Mouse (Mus musculus) adrenal gland, adult 18-20 months (tissue): ENCODE data around the gene Pskh1. TPM values are rescaled to one million over a fixed set of nuclear protein-coding genes. Genes with fewer than 3 reads are reported as not detected.
A peak's percentile ranks its signal among the peaks of the same experiment; 100 is the strongest.

Experiments
- DNase-seq, 2 experiments: peaks; one replicate each; pipeline ENCODE4 v3.0.0; 2021 to 2022; ENCODE audit warnings: low spot score in 2 of 2
- total RNA-seq, 2 experiments: library from RNA; stranded (reverse); gene quantifications; 1 replicate in 1 of 2; 2 replicates in 1 of 2; pipeline ENCODE4 v1.2.3; 2021

Pskh1 gene
- total RNA-seq, 2 experiments from 2014 or later, result 25.8 to 30.0 TPM

DNA sequence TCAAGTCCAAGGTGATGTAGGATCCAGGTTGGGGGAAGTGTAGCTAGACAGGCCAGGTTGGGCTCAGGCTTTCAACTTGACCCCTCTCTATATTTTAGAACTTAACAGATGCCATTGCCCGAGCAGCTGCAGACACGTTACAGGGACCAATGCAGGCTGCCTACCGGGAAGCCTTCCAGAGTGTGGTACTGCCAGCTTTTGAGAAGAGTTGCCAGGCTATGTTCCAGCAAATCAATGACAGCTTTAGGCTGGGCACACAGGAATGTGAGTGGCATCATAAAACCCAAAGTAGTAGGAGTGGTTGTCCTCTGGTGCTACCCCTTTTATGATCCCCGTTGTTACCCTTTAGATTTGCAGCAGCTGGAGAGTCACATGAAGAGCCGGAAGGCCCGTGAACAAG is 9.4 kb upstream of the Pskh1 start:
- DNase-seq, result no peak

DNA sequence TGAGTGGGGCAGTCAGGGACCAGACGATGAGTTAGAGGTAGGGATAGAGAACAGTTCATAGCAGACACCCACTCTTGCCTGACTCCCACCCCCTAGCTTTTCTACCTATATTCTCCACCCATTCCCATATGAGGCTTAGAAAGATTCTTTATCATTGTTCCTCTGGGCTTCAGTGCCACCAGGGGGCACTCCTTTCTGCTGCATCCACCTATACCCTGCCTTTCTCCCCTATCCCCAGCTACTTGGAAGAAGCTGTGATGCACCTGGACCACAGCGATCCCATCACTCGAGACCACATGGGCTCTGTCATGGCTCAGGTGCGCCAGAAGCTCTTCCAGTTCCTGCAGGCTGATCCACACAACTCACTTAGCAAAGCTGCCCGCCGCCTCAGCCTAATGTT is 7.8 kb upstream of the Pskh1 start:
- DNase-seq, result no peak

DNA sequence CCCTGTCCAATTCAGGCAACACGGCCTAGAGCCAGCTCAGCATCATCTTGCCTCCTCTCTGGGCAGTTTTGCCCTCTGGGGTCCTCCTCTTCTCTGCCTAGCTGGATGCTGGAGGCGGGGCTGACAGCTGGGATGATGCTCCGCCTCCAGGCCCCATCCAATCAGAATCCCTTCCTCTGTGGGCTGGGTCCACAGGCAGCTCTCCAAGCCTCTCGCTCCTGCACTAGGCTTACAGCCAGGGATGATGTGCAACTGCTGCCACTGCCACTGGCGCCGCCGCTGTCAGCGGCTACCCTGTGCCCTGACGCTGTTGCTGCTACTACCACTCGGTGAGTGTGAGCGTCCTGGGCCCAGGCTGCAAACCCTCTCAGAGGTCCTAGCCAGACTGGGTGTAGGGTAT is 6.9 kb upstream of the Pskh1 start, which contains the start of gene Nrn1l:
Gene Nrn1l (plus strand): TSS at position 229 of the 400 bp plus-strand sequence.
- DNase-seq, result peak; percentile 42 to 46

DNA sequence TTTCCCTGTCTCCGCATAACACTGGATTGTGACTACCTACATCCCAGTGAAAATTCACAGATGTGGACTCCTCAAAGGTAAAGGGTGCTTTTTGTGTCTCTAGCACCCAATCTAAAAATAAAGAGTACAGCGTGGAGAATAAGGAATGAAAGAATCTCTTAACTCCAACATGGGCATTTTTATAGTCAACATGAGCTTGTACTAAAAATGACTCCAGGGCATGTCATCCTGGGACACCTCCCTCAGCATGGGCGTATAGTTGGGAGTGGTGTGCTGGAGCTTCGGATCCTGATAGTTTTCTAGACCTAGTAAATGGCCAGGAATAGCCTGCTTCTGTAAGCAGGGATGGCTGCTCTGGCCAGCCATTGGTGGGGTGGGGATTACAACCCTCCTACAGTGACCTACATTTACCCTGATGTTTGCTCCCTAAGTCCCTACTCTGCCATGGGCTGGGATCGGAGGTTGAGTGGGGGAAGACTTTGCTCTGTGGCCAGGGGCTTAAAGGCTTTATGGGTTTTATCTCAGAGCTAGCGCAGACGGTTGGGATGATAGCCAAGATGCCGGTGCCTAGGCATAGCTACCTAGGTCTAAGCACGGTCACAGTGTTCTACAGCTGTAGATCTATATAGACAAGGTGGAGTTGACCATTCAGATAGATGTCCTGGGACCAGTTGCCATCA is 2.3 kb upstream of the Pskh1 start:
- DNase-seq, result no peak

DNA sequence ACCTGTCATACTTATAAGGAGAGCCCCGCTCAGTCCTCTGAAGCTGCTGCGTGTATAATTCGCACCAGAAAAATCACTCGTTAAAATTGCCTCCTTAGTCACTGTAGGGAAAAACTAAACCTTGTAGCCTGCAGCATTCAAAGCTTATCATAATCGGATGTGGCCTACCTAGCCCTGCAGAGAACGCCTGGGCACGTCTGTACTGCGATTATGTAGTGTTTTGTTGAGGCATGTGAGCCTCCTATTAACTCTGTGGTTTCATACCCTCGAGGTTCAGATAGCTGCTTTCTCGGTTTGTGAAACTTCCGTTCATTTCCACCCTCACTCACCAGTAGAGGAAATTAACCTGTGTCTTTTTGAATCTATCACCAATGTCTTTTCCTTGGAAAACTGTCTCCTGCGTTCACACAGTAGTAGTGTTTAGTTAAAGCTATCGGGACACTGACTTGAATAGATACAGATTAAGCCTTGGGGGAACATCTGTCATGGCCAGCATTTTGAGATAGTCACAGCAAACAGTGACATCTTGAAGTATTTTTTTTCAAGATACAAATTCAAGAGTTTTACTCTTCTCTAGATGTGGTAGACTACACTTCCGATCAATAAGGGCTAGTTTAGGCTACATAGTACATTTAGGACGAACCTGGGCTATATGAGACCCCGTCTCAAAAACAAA is 838 bp downstream of the Pskh1 start:
- DNase-seq, result no peak

DNA sequence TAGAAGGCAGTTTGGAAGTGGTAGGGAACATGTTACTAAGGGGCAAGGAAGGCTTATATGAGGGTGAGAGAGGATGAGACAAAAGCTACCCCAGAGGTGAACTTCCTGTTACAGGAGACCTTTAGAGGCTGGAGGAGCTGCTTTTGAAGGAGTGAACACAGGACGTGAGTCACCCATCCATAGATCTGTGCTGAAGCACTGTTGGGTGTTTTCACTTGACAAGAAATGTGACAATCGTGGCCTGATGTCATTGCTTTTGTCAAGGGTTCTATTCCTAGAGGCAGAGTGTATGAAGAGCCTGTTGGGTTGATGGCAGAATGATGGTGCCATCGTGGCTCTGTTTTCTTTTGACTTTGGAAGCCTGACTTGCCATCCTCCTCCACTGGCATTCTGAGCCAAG is 19.1 kb downstream of the Pskh1 start:
- no peak for DNase-seq

DNA sequence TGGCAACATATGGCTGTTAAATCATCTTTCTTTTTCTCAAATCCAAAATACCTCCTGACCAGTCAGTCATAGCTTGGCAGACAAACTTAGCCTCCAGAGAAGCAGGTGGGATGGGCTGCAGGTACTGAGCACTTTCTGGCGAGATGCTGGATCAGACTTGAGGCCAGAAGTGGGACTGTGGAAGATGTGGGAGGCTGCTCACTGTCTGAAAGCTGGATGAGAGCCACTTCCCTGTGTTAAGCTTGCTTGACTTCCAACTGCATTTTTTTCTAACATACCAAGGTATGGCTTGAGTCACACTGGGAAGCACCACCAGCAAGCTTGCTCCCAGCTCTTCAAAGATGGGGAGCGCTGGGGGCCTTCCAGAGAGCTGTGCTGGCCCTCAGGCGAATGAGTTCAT is 24.9 kb downstream of the Pskh1 start:
- DNase-seq, result no peak

DNA sequence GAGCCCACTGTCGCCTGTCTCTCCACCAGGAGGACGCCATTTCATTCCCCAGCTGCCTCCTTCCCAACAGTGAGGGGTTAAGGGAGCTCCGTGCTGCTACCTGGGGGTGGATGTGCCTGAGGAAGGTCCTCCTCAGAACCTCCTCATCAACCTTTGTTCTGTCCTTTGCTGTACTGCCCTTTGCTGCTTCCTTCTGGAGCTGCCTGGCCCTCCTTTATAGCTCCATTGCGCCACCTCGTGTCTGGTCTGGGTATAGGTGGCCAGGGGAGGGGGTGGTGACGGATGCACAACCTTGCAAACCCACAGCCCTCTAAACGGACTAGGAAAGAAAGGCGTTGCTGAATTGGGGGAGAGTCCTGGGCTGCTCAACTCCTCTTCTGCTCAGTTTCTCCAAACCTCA is 30.4 kb downstream of the Pskh1 start:
- DNase-seq, result peak; percentile 91 to 93

DNA sequence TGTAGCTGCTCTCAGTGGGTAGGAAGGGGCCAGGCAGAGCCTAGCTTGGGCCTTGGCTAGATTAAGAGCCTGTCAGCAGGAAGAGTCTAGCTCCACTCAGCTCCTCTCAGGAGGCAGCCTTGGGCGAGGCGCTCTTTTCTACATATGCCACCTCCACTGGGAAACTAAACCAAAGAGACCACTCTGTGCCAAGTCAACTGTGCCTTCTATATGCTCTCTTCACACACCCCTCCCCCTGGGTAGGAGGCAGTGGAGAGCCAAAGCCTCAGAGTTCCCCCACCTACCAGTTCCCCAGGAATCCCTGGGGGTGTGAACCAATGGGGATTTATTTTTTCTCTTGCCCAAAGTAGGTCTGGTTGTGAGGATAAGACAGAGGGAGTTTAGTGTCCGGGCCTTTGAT is 31.0 kb downstream of the Pskh1 start:
- no peak for DNase-seq

DNA sequence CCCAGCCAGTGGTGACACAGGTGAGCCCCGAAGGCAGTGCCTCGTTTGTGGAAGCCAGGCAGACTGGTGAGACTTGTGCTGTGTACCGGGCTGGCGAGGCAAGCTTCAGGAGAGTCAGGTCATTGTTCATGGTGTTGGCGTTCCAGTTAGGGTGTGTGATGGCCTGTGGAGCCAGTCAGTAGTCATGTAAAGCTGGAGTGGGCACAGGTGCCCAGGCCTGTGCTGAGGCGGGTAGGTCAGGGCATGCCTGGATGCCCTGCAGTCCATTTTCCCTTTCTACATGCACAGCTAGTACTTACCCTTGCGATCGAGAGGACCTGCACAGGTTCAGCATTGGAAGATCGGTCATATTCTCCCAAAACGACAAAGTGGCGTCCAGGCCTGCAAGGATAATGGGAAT is 32.3 kb downstream of the Pskh1 start:
- no peak for DNase-seq

DNA sequence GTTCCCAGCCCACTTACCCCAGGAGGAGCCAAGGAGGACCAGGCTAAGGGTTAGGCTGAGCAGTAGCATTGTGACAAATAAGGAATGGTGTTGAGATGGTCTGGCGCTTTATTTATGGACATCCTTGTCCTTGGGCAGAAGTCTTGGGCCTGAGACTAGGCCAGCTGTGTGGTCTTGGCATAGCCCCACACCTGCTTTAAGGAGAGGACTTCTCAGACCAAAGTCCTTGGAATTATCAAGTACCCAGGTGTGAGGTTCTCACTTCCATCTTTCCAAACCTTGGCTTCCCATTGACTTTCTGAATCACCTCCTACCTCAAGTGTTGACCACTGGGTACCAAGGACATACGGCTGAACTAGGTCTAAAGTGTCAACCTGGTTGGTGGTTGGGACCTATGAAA is 33.5 kb downstream of the Pskh1 start, which contains the start of gene Ctrl:
Gene Ctrl (minus strand): TSS at position 101 of the 400 bp plus-strand sequence.
- no peak for DNase-seq

DNA sequence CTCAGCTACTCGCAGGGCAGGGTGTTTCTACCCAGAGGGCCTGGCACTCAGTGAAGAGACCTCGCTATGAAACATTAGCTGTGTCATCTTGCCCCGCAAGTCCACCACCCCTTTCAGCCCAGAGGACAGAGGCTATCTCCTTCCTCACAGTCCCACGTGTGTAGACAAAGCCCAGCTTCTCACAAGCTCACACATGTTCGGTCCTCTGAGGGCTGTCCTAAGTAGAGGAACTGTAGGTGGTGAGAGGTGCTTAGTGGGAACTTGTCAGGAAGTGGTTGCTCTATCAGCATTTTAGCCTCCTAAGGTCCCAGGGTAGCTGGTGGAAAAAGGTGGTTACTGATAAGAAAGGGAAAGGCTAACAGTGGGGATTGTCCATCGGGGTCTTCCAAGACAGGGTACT is 34.9 kb downstream of the Pskh1 start:
- no peak for DNase-seq

DNA sequence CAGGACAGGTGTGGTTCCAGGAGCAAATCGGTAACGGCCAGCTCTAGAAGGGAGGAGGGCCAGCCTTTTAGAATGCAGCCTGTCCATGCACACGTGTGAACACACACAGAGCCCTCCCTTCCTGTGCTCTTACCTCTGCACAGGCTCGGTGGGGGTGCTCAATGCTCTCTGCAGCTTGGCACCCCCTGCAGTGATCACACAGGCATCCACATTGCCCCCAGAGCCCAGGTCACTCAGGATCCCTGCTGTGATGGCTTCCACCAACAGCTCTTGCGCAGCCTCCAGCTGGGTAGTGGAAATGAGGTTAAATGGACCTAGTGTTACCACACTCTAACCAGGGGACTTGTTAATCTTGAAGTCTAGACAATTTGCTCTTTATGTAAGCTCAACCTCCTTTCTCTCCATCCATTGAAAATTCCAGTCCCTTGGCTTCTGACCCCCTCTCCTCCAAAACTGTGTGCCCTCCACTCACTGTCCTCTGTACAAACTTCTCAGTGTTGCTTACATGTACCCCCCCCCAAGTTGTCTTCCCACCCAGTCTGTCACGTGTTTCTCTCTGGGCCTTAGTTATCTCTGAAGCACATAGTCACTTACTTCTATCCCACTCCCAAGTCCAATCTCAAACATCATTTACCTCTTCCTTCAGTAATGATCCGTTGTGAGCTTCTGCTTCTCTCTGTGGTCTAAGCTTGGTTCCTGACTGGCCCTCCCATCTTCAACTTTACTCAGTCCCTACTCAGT is 35.8 kb downstream of the Pskh1 start:
- peak in 1 of 2 experiments; percentile 19 for DNase-seq

DNA sequence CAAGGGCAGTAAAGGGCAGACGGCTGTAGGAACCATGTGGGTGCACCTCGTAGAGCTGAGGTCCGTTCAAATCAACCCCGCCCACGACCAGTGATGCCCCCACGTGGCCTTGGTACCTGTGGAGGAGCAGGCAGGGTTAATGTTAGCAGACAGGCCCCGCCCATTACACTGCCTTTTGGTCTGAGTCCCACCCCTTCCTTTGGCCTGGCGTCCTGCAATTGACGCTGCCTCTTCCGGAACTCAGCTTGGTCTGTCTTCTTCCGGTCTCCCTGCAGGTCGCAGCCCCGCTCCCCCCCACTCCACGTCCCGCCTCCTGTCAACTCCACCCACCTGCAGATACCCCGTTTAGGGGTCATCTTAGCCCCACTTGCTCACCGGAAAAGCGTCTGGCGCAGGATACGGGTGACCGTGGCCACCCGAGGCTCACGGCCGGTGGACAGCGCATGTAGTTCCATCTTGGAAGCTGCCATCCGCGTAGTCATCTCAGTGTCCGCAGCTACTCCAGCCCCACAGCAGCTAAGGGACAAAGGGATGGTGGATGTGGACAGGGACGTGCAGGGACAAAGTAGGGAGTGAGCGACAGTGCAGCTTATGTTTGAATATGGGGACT is 36.7 kb downstream of the Pskh1 start:
- DNase-seq, result peak; percentile 78 to 81

DNA sequence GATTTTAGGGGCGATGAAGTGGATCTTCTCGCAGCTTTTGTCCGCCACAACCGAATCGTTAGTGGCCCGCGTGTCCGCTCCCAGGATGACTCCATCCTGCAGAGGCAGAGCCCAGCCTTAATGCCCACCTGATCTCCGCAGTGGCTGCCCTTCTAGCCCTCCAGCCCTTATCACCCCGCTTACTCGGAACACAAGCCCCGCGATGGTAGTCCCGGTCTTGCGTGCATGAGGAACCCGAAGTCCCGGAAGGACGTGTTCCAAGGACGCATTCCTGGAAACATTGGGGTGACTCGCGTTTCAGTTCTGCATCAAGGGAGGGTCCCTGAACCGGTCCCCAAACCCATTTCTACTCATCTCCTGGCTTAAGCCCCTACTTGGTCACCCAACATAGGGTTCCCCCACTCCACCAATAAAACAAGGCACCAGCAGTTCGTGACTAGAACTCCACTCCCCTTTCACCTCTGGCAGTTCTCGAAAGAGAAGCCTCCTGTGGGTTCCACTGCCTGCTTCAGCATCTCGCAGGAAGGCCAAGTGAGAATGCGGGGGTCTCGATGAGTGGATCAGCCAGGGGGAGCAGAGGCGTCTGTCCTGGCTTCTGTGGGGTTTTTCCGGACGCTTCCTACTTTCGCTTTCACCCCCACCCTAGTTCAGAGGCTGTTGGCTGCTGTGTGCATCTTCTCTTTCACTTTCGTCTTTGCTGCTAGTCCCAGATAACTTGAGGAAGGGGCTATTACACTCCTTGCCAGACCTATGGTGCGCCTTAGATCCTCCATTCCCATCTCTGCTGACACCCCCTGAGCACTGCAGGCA is 37.5 kb downstream of the Pskh1 start:
- peak; percentile 51 to 53 for DNase-seq

DNA sequence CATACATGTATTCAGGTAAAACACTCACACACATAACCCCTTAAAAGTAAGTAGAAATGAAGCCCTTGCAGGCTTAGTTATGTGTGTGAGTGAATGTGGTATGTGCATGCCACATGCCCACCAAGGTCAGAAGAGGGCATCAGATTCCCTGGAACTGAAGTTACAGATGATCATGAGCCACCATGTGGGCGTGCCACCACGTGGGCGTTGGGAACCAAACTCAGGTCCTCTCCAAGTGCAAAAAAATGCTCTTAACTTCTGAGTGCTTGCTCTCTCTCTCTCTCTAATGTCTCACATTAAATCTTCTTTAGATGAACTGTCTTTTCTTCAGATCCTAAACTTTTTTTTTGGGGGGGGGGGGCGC is 38.0 kb downstream of the Pskh1 start, which contains the start of gene Psmb10:
Gene Psmb10 (minus strand): TSS at position 139 of the 364 bp plus-strand sequence.
- peak; percentile 35 to 37 for DNase-seq

DNA sequence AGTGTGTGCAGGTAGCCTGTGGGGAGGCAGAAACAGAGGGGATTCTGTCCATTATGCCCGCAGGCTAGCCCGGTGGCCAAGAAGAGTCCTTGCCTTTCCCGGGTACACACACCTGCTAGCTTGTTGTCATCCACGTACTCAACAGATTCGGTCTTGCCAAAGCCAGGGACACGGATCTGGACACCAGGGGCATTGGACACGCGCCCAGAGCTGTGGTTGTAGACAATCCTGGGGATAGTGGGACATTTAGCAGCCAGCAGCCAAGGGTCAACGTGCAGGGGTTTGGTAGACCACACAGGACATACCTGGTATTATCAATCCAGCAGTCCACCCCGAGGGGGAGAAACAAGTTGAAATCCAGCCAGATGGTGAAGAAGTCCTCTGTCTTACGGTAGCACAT is 41.8 kb downstream of the Pskh1 start:
- DNase-seq, result peak in 1 of 2 experiments; percentile 22

DNA sequence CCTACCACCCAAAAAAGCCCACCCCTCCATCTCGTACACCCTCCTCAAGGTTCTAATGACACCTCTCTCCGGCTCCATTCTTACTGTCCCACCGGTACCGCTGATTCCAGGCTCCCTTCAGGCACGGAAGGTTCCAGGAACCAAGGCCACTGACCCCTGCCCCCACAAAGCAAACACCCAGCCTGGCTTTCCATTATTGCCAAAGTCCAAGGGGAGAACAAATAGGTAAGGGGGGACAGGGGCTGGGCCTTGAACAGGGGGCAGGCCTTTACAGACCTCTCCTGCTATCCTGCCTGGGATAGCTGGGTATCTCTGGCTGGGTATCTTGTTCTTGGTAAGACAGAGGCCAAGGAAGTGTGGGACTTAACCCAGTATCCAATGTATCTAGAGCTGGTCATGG is 42.3 kb downstream of the Pskh1 start:
- DNase-seq, result no peak

DNA sequence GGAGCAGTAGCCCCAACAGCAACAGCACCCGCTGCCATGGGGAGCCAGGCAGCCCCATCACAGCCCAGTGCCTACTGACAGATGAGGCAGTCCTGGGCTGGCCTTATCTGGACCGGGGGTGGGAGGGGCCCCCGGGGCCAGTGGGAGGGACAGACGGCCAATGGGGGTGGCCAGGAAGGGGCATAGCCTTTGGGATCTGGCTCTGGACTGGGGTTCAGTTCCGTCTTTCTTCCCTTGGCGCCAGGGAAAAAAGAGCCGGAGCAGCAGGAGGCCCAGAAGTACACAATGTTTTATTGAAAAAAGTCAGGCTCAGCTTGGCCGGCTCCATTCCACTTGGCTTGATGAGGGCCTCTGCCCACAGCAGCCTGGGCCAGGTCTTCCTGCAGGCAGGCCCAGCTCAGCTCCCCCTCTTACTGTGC is 43.1 kb downstream of the Pskh1 start, which contains the start of gene Lcat:
Gene Lcat (minus strand): TSS at position 62 of the 419 bp plus-strand sequence.
- no peak for DNase-seq

DNA sequence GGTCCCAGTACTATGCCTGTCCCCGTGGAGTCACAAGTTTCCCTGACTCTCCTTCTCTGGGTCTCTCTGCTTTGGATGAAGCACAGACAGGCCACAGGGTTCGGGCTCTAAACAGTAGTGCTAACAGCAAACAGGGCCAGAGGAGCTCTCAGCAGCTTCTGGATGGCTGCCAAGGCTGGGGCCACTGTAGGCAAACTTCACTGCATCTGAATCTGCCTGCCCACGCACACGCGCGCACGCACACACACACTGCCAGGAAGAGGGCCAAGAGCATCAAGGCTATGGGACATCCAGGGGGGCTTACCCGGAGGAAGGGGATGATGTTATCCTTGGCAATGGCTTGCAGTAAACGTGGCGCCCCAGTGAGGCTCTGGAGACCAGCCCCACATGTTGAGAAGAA is 49.1 kb downstream of the Pskh1 start:
- DNase-seq, result peak; percentile 40 to 51
